Mouse (Mus musculus) lung, adult 2 months (tissue): ENCODE measurements at regions not wholly inside any gene's neighbourhood (a gene's known extent, or its start where the extent isn't known, plus 50 kb on each side); places are given as distances from the start of the nearest gene placed in this dataset.

Experiments
- CTCF ChIP-seq: fragments of 200-500 bp; IDR thresholded peaks from 2 replicates; pipeline ENCODE4 v1.5.1; 2011; ENCODE audit warnings: mild to moderate bottlenecking, low read length, control low read depth; ENCODE audit not compliant: insufficient read depth
- POLR2A ChIP-seq: fragments of 200-500 bp; IDR thresholded peaks from 2 replicates; pipeline ENCODE4 v1.6.1; 2011; ENCODE audit warnings: low read depth, mild to moderate bottlenecking, control low read depth, low read length, borderline replicate concordance; ENCODE audit errors: extremely low read depth

DNA sequence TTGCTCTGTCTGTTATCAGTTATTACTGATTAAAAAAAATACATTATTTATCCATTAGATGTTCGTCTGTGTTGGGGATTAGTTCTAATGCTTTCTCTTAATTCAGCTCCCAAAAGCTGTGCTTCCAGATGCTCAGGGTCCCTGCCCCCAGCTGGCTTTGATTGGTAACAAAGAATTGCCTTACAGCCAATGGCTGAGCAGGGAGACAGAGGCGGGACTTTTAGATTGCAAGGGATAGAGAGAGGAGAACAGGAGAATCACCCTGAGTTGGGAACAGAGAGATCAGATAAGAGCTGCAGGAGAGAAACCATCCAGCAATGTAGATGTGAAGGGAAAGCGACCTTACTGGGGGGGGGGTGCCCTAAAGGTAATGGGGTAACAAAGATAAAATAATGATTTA lies 266.4 kb downstream of the Igsf11 start:
- no peak for TF ChIP-seq CTCF
- TF ChIP-seq POLR2A = no peak
